Mouse (Mus musculus) forebrain, embryonic 10.5 days (tissue): ENCODE data around the gene Olfr16. TPM values are rescaled to one million over a fixed set of nuclear protein-coding genes. Genes with fewer than 3 reads are reported as not detected.

Experiments
- DNase-seq: peaks from one replicate; pipeline ENCODE4 v3.0.0-alpha.2; 2017; ENCODE audit warnings: low spot score; ENCODE audit errors: extremely low spot score
- H3K27ac ChIP-seq: fragments of 300-500 bp; sonication (generic); 2 replicates; pipeline ENCODE4 v1.5.1; 2016; ENCODE audit warnings: mild to moderate bottlenecking
- H3K27me3 ChIP-seq: fragments of 300-500 bp; sonication (generic); 2 replicates; pipeline ENCODE4 v1.6.1; 2016; ENCODE audit warnings: mild to moderate bottlenecking; ENCODE audit not compliant: poor library complexity, severe bottlenecking
- H3K36me3 ChIP-seq: fragments of 300-500 bp; sonication (generic); replicated peaks from 2 replicates; pipeline ENCODE4 v1.6.1; 2016; ENCODE audit warnings: mild to moderate bottlenecking, moderate library complexity
- H3K4me1 ChIP-seq: fragments of 300-500 bp; sonication (generic); 2 replicates; pipeline ENCODE4 v1.6.1; 2016
- H3K4me3 ChIP-seq: fragments of 300-500 bp; sonication (generic); 2 replicates; pipeline ENCODE4 v1.5.1; 2016; ENCODE audit warnings: mild to moderate bottlenecking, moderate library complexity
- H3K9me3 ChIP-seq: fragments of 300-500 bp; sonication (generic); 2 replicates; pipeline ENCODE4 v1.6.1; 2016; ENCODE audit warnings: mild to moderate bottlenecking, moderate library complexity
- WGBS: fragments of 180-500 bp; shearing (Covaris S2); methylation state at CpG from one replicate; pipeline ENCODE4 v1.1.7; 2016; 5-methylcytosine and 5-hydroxymethylcytosine counted together
- polyA plus RNA-seq: library from polyadenylated mRNA; unstranded; fragments of >200 nt; fragmentation: Nextera tagmentation; extraction: Ambion mirVana; gene quantifications from 2 replicates; pipeline ENCODE4 v1.2.1, GENCODE M21; 2016

Olfr16 gene
- polyA plus RNA-seq: not detected in 2 replicates

DNA sequence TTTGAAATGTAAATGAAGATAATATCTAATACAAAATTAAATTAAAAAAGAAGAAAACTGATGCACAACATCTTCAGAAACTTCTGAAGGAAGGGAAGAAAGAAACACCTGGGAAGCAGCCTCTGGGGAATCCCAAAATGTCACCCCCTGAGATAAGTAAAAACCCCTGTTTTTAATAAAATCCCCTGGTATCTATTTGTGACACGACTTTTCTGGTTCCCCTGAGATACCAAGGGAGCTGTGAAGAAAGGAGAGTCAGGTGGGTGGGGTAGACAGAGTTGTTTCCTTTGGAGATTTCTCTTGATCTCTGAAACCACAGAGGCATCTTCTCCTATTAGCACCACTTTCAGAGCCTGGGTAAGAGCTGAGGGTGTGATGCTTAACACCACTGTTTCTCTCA lies at the start of gene Olfr16:
Olfr16 (plus strand) TSS at position 250 of the 400 bp plus-strand sequence.
- Histone ChIP-seq H3K27ac (no peak within 1 kb of the TSS), H3K36me3 (no peaks in the 10 kb centered on the region), H3K9me3 (no peaks in the 10 kb centered on the region), H3K4me3 (no peak within 1 kb of the TSS), H3K4me1 (no peaks in the 10 kb centered on the region), H3K27me3 (no peaks in the 10 kb centered on the region)
- 62% methylated on average over 1 of the region's 1 CpGs for WGBS
- DNase-seq: no peak

DNA sequence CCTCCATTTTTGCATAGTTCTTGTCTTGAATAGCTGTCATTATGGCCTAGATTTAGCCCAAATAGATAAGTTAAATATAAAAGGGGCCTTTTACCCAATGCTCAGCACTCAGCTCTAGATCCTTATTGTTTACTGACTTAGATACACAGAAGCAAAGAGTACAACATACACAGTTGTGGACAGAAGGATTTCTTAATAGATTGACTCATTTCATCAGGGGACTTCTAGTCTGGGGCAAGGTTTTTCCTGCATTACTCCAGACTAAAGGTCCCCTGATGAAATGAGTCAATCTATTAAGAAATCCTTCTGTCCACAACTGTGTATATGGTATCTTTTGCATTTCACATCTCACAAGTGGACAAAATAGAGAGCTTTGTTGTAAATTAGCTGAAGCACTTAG lies 46.9 kb upstream of the Olfr16 start:
- Histone ChIP-seq H3K27ac (no peak overlapping the region), H3K27me3 (no peaks in the 10 kb centered on the region), H3K9me3 (no peaks in the 10 kb centered on the region), H3K4me1 (no peaks in the 10 kb centered on the region), H3K4me3 (no peak overlapping the region), H3K36me3 (no peaks in the 10 kb centered on the region)
- no peak for DNase-seq

DNA sequence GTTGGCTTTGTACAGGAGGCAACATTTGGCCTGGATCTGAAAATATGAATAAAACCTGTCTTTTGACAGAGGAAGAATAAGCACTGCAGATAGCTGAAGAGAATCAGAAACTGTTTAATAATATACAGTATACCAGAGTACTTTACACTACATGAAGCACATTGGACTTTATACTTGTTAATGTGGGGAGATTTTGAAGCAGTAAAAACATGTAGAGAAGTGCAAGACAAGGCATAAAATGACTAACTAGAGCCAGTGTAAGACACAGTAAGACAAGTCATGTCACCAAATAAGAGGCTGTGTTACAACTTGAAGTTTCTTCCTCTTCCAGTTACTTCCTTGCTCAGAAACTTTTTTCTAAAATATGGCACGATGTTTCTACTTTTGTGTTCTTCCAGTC lies 33.1 kb upstream of the Olfr16 start:
- Histone ChIP-seq H3K4me1 (no peaks in the 10 kb centered on the region), H3K27me3 (no peaks in the 10 kb centered on the region), H3K9me3 (no peaks in the 10 kb centered on the region), H3K4me3 (no peak overlapping the region), H3K27ac (no peak overlapping the region), H3K36me3 (no peaks in the 10 kb centered on the region)
- 89% methylated on average over 1 of the region's 1 CpGs for WGBS
- DNase-seq: no peak

DNA sequence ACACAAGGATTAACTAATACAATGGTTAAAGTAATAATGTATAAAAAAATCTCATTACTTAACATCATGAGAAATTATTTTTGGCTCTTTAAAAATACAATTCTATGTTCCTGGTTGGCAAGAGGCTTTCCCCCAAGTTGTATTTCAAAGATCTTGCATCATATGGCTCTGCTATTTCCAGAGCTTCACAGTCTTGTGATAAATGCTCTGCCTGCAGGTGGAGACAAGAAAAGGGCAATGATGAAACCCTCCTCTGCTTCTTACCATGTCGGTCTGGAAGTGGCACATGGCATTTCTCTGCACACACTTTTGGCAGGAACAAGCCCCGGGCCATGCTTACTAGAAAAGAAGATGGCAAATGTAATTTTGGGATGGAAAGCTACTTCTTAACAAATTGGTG lies 31.8 kb upstream of the Olfr16 start:
- no peak overlapping the region for H3K27ac ChIP-seq
- H3K36me3 ChIP-seq: no peaks in the 10 kb centered on the region
- no peak for DNase-seq
- no peaks in the 10 kb centered on the region for H3K27me3 ChIP-seq
- H3K4me1 ChIP-seq: no peaks in the 10 kb centered on the region
- H3K9me3 ChIP-seq: no peaks in the 10 kb centered on the region
- 88% methylated on average over 2 of the region's 2 CpGs for WGBS
- H3K4me3 ChIP-seq: no peak overlapping the region

DNA sequence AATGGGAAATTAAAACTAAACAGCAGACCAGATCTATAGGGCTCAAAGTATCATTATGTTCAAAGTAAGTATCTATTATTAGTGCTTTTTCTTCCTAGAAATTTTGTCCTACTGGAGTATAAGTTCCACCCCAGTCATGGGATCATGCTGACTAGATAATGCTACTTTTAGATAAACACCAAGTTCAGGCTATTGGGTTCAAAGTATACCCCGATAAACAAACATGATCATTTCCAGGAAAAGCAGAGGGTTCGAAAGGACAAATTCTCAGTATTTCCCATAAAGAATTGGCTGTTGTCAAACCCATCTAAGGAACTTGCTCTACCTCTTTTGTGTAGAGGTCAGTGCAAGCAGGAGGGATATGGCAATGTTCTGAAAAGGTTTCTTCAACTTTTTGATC lies 18.0 kb upstream of the Olfr16 start:
- DNase-seq: no peak
- Histone ChIP-seq H3K27me3 (no peaks in the 10 kb centered on the region), H3K27ac (no peak overlapping the region), H3K9me3 (no peaks in the 10 kb centered on the region), H3K36me3 (no peaks in the 10 kb centered on the region), H3K4me3 (no peak overlapping the region), H3K4me1 (no peaks in the 10 kb centered on the region)
- WGBS: 94% methylated on average over 2 of the region's 2 CpGs

DNA sequence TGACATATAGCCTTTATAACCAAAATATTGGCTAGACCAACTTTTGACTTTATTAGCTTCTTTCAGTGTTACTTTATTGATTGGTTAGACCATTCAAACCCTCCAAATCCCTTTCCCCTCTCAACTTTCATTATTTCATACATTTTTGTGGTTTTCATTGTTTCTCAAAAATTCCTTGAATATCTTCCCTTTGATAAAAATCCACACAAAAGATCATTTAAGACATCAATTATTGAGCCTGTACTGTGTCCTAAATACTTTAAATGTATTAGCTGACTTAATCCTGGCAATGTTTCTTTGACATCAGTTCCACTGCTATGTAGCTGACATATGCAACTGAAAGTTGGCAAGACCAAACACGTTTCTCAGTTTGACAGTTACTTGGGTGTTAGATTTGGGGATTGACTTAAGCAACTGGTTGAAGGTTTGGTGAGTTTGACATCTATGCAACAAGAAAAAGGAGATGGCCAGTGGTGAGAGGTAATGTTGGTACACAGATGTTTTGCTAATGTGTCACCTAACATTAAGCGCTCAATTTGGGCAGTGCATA lies 1.0 kb downstream of the Olfr16 start:
- Histone ChIP-seq H3K27me3 (no peaks in the 10 kb centered on the region), H3K4me1 (no peaks in the 10 kb centered on the region), H3K36me3 (no peaks in the 10 kb centered on the region), H3K9me3 (no peaks in the 10 kb centered on the region), H3K27ac (no peak overlapping the region), H3K4me3 (no peak overlapping the region)
- 84% methylated on average over 2 of the region's 2 CpGs for WGBS
- DNase-seq: no peak

DNA sequence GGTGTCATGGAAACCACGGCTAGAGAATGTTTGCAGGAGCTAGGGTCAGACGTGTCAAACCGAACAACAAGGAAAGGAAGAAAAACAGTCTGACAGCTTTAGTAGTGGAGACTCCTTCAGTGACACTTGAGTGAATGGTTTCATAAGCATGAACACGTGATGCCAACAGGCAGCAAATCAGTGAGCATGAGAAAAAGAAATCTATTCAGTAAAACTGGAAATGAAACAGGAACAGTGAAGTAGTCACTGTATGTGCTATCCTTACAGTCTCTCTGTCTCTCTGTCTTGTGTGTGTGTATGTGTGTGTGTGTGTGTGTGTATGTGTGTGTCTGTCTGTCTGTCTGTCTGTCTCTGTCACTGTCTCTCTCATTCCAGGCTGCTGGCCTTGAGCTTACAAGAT lies 5.2 kb downstream of the Olfr16 start:
- H3K36me3 ChIP-seq: no peaks in the 10 kb centered on the region
- DNase-seq: no peak
- 84% methylated on average over 4 of the region's 4 CpGs for WGBS

DNA sequence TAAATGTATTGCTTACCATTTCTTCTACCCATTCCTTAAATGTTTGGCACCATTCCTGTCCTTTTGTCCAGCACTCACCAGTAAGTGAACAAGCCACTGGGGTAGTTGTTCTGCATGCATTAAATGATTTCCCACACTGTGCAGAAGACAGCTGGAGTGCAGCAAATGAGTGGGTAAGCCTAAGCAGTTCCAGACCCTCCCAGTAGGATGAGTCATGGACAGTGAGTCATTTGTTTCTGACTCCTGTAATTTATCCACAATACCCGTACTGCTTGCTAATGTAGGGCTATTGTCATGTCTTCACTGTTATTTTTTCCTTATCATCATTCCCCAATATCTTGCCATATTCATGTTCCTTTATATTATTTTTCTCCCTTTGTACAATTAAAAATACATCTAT lies 10.2 kb downstream of the Olfr16 start:
- H3K4me3 ChIP-seq: no peak overlapping the region
- no peaks in the 10 kb centered on the region for H3K27me3 ChIP-seq
- H3K27ac ChIP-seq: no peak overlapping the region
- no peak for DNase-seq
- WGBS: 81% methylated on average over 1 of the region's 1 CpGs
- H3K4me1 ChIP-seq: no peaks in the 10 kb centered on the region
- no peaks in the 10 kb centered on the region for H3K36me3 ChIP-seq
- H3K9me3 ChIP-seq: no peaks in the 10 kb centered on the region

More for the DNA sequence above, 5.2 kb downstream of the Olfr16 start:
- H3K4me1 ChIP-seq: no peaks in the 10 kb centered on the region
- no peak overlapping the region for H3K27ac ChIP-seq
- no peak overlapping the region for H3K4me3 ChIP-seq
- no peaks in the 10 kb centered on the region for H3K27me3 ChIP-seq
- H3K9me3 ChIP-seq: no peaks in the 10 kb centered on the region

DNA sequence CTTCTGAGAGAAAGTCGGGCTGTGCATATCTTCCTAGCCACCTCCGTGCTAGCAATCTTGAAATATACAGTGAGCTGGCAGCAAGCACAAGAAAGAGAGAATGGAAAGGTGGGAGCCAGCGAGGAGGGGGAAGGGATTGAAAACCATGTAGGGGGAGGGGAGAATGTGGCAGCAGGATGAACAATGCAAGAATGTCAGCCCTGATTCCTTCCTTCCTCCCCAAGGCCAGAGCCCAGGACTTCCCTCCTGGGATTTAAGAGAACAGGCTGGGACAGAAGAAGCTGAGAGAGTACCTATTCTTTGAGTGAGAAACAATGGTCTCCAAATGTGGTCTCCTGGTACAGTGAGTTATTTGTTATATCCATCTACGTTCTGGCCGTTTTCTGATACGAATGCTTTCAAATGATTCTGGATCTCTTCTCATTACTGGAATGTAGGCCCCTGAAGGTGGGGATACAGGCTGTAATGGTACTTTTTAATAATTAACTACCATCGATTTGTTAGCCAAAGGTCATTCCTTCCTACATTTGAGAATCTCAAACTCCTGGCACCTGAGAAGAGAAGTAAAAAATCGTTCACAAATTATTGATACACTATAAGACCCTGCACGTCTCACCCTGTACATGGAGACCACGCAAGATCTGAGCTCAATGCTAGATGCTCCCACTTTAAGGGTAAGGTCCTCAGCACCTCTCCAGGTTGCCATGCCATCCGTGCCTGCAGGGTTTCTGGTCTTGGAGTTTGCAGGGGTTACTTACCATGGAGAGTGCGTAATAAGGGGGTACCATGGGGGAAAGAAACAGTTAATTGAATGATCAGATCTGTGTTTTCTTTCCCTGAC lies 39.8 kb downstream of the Olfr16 start:
- DNase-seq: no peak
- H3K36me3 ChIP-seq: no peaks in the 10 kb centered on the region
- H3K27ac ChIP-seq: no peak overlapping the region
- H3K9me3 ChIP-seq: no peaks in the 10 kb centered on the region
- H3K4me3 ChIP-seq: no peak overlapping the region
- peaks cover 14% of the 10 kb centered on the region; the same call in 1 of the 2 replicates for H3K4me1 ChIP-seq
- 81% methylated on average over 12 of the region's 12 CpGs for WGBS
- no peaks in the 10 kb centered on the region for H3K27me3 ChIP-seq

DNA sequence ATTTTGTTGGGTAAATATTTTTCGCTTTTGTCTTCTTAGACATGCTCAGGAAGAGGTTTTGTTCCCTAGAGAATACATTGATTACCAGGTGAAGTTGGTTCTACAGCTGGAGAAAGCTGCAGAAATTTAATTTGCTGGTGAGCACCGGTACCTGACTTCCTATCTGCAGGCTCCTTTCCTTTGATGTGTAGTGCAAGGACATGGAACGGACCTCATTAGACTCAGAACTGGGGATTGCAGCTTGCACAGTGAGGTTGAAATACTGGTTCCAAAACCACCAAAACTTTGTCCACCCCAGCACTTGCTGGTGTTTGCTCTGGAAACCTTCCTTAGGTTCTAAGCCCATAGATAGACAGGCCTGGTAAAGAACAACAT lies 40.4 kb downstream of the Olfr16 start:
- Histone ChIP-seq H3K4me1 (peaks cover 14% of the 10 kb centered on the region; the same call in 1 of the 2 replicates), H3K4me3 (no peak overlapping the region), H3K9me3 (no peaks in the 10 kb centered on the region), H3K27me3 (no peaks in the 10 kb centered on the region), H3K36me3 (no peaks in the 10 kb centered on the region), H3K27ac (no peak overlapping the region)
- WGBS: 84% methylated on average over 3 of the region's 3 CpGs
- DNase-seq: no peak

Other genes with a start within 250 kb of the Olfr16 start
- not detected in 2 replicates for gene Apcs, start 55.4 kb upstream of the Olfr16 start, polyA plus RNA-seq
- not detected in 2 replicates for gene Olfr1408, start 187.0 kb downstream of the Olfr16 start, polyA plus RNA-seq
- not detected in 2 replicates for gene Olfr1406, start 240.2 kb downstream of the Olfr16 start, polyA plus RNA-seq
- gene Olfr218, start 247.4 kb downstream of the Olfr16 start, polyA plus RNA-seq: not detected in 2 replicates